Mouse (Mus musculus) lung, postnatal 0 days (tissue): ENCODE measurements around the gene 1700008O03Rik. TPM values are rescaled to one million over a fixed set of nuclear protein-coding genes. Genes with fewer than 3 reads are reported as not detected.
A peak's percentile ranks its signal among the peaks of the same experiment; 100 is the strongest.

Source experiments
- ATAC-seq: fragments of 200-750 bp; cut with Nextera tagmentation; 2 replicates; pipeline ENCODE4 v1.8.0; 2017; ENCODE audit warnings: moderate library complexity
- DNase-seq: peaks from one replicate; pipeline ENCODE4 v3.0.0-alpha.2; 2016; ENCODE audit warnings: low spot score
- H3K27ac ChIP-seq: fragments of 300-500 bp; sonication (generic); 2 replicates; pipeline ENCODE4 v1.5.1; 2014; ENCODE audit warnings: antibody characterized with exemption, mild to moderate bottlenecking, low read length, mixed read lengths
- H3K27me3 ChIP-seq: fragments of 300-500 bp; sonication (generic); replicated peaks from 2 replicates; pipeline ENCODE4 v1.6.1; 2014; ENCODE audit warnings: low read length, mixed read lengths; ENCODE audit not compliant: insufficient read depth
- H3K36me3 ChIP-seq: fragments of 300-500 bp; sonication (generic); 2 replicates; pipeline ENCODE4 v1.6.1; 2014; ENCODE audit warnings: low read length, mixed read lengths; ENCODE audit not compliant: insufficient read depth
- H3K4me1 ChIP-seq: fragments of 300-500 bp; sonication (generic); 2 replicates; pipeline ENCODE4 v1.6.1; 2014; ENCODE audit warnings: antibody characterized with exemption, low read depth, low read length, mixed read lengths; ENCODE audit not compliant: insufficient read depth
- H3K4me2 ChIP-seq: fragments of 300-500 bp; sonication (generic); replicated peaks from 2 replicates; pipeline ENCODE4 v1.6.1; 2014; ENCODE audit warnings: low read depth, mild to moderate bottlenecking, low read length, moderate library complexity, mixed read lengths
- H3K4me3 ChIP-seq: fragments of 300-500 bp; sonication (generic); 2 replicates; pipeline ENCODE4 v1.5.1; 2014; ENCODE audit warnings: low read depth, low read length
- H3K9ac ChIP-seq: fragments of 300-500 bp; sonication (generic); replicated peaks from 2 replicates; pipeline ENCODE4 v1.6.1; 2014; ENCODE audit warnings: low read depth, mild to moderate bottlenecking
- H3K9me3 ChIP-seq: fragments of 300-500 bp; sonication (generic); 2 replicates; pipeline ENCODE4 v1.6.1; 2016; ENCODE audit warnings: low read length, mixed read lengths
- CTCF ChIP-seq: IDR thresholded peaks from 2 replicates; pipeline ENCODE4 v1.5.1; 2016; ENCODE audit warnings: antibody characterized with exemption, mild to moderate bottlenecking
- EP300 ChIP-seq: IDR thresholded peaks from 2 replicates; pipeline ENCODE4 v1.6.1; 2016; ENCODE audit warnings: antibody characterized with exemption, mild to moderate bottlenecking, control low read depth
- WGBS: fragments of 180-500 bp; shearing (Covaris S2); extraction: QIAGEN DNeasy Blood & Tissue Kit; methylation state at CpG from one replicate; pipeline ENCODE4 v1.1.7; 2014; 5-methylcytosine and 5-hydroxymethylcytosine counted together
- polyA plus RNA-seq: library from polyadenylated mRNA; unstranded; fragments of >200 nt; fragmentation: Nextera tagmentation; extraction: Ambion mirVana; gene quantifications from 2 replicates; pipeline ENCODE4 v1.2.1, GENCODE M21; 2015

Gene 1700008O03Rik
- polyA plus RNA-seq, 1 experiment from 2014 or later = 1.2 TPM

- Histone ChIP-seq H3K9ac (no peak overlapping the region), H3K36me3 (no peaks in the 10 kb centered on the region), H3K27ac (no peak overlapping the region), H3K27me3 (no peaks in the 10 kb centered on the region), H3K9me3 (no peaks in the 10 kb centered on the region), H3K4me3 (no peak overlapping the region), H3K4me2 (no peak overlapping the region), H3K4me1 (no peaks in the 10 kb centered on the region)
- WGBS = 56% methylated on average over 12 of the region's 12 CpGs
- no peak for TF ChIP-seq CTCF
- no peak for TF ChIP-seq EP300
- DNase-seq = no peak
- ATAC-seq = no peak
These were observed 41.0 kb downstream of the 1700008O03Rik start for GRCm38 (mm10) chr7:44344622-44345021.

GRCm38 (mm10) chr7:44343459-44344015 lies 42.1 kb downstream of the 1700008O03Rik start:
- Histone ChIP-seq H3K4me2 (no peak overlapping the region), H3K9ac (no peak overlapping the region), H3K4me1 (no peaks in the 10 kb centered on the region), H3K27me3 (no peaks in the 10 kb centered on the region), H3K36me3 (no peaks in the 10 kb centered on the region), H3K27ac (no peak overlapping the region), H3K9me3 (no peaks in the 10 kb centered on the region), H3K4me3 (no peak overlapping the region)
- no peak for TF ChIP-seq EP300
- TF ChIP-seq CTCF = no peak
- WGBS = 16% methylated on average over 9 of the region's 11 CpGs
- ATAC-seq = peak; percentile 17; the same call in 1 of the 2 replicates
- DNase-seq = no peak

- Histone ChIP-seq H3K36me3 (no peaks in the 10 kb centered on the region), H3K4me2 (no peak overlapping the region), H3K27ac (no peak overlapping the region), H3K4me1 (no peaks in the 10 kb centered on the region), H3K9ac (no peak overlapping the region), H3K9me3 (no peaks in the 10 kb centered on the region), H3K27me3 (peaks cover 16% of the 10 kb centered on the region), H3K4me3 (no peak overlapping the region)
- WGBS = 65% methylated on average over 5 of the region's 5 CpGs
- DNase-seq = no peak
- ATAC-seq = no peak
- TF ChIP-seq CTCF (no peak), EP300 (no peak)
These were observed 43.9 kb downstream of the 1700008O03Rik start for GRCm38 (mm10) chr7:44341714-44342113.

- H3K4me1 ChIP-seq = no peaks in the 10 kb centered on the region
- WGBS = 77% methylated on average over 10 of the region's 10 CpGs
These were observed 44.5 kb downstream of the 1700008O03Rik start for GRCm38 (mm10) chr7:44341119-44341518.

GRCm38 (mm10) chr7:44340226-44340625 lies 45.4 kb downstream of the 1700008O03Rik start:
- Histone ChIP-seq H3K9ac (no peak overlapping the region), H3K4me2 (no peak overlapping the region), H3K36me3 (no peaks in the 10 kb centered on the region), H3K4me3 (no peak overlapping the region), H3K27ac (no peak overlapping the region), H3K27me3 (peaks cover 30% of the 10 kb centered on the region), H3K4me1 (no peaks in the 10 kb centered on the region), H3K9me3 (no peaks in the 10 kb centered on the region)
- TF ChIP-seq CTCF (no peak), EP300 (no peak)
- ATAC-seq (no peak), DNase-seq (no peak)
- WGBS = 59% methylated on average over 6 of the region's 6 CpGs

More at GRCm38 (mm10) chr7:44341119-44341518, 44.5 kb downstream of the 1700008O03Rik start:
- no peak for DNase-seq
- no peak for ATAC-seq
- no peaks in the 10 kb centered on the region for H3K36me3 ChIP-seq
- no peak overlapping the region for H3K27ac ChIP-seq
- H3K27me3 ChIP-seq = peaks cover 21% of the 10 kb centered on the region
- H3K9ac ChIP-seq = no peak overlapping the region
- H3K9me3 ChIP-seq = no peaks in the 10 kb centered on the region
- no peak overlapping the region for H3K4me3 ChIP-seq
- no peak for TF ChIP-seq EP300
- TF ChIP-seq CTCF = no peak
- no peak overlapping the region for H3K4me2 ChIP-seq

GRCm38 (mm10) chr7:44337121-44337849 lies 48.3 kb downstream of the 1700008O03Rik start:
- Histone ChIP-seq H3K9ac (no peak overlapping the region), H3K9me3 (no peaks in the 10 kb centered on the region), H3K27ac (no peak overlapping the region), H3K4me1 (no peaks in the 10 kb centered on the region), H3K4me3 (no peak overlapping the region), H3K36me3 (no peaks in the 10 kb centered on the region), H3K4me2 (no peak overlapping the region), H3K27me3 (peaks cover 35% of the 10 kb centered on the region)
- TF ChIP-seq CTCF (no peak), EP300 (no peak)
- ATAC-seq (no peak), DNase-seq (no peak)
- WGBS = 7% methylated on average over 32 of the region's 32 CpGs
